Mouse (Mus musculus) CD8-positive naive resting alpha-beta T cell, adult 2 months (primary cell): Measurements from ENCODE around the gene Cc2d1a.

Experiments
- DNase-seq, 2 experiments: peaks; one replicate each; pipeline ENCODE4 v3.0.0; 2022; ENCODE audit warnings: low read depth in 2 of 2, low spot score in 2 of 2

The Cc2d1a gene

GRCm38 (mm10) chr8:84147769-84148530 is at the start of gene Cc2d1a, which contains the start of gene 4930432K21Rik:
TSS of gene Cc2d1a (minus strand) at chr8:84147936.
TSS of gene 4930432K21Rik (plus strand) at chr8:84148025.
- peak; percentile 88 to 92 for DNase-seq

GRCm38 (mm10) chr8:84197141-84197921 is 49.6 kb upstream of the Cc2d1a start:
- DNase-seq = peak; percentile 73 to 87

GRCm38 (mm10) chr8:84194224-84194743 is 46.5 kb upstream of the Cc2d1a start:
- DNase-seq = no peak

- no peak for DNase-seq
Measured at GRCm38 (mm10) chr8:84193566-84193965, 45.8 kb upstream of the Cc2d1a start.

- no peak for DNase-seq
Measured at GRCm38 (mm10) chr8:84193161-84193560, 45.4 kb upstream of the Cc2d1a start.

- peak in 1 of 2 experiments; percentile 41 for DNase-seq
Measured at GRCm38 (mm10) chr8:84192555-84192954, 44.8 kb upstream of the Cc2d1a start.

- DNase-seq = no peak
Measured at GRCm38 (mm10) chr8:84192023-84192422, 44.3 kb upstream of the Cc2d1a start.

GRCm38 (mm10) chr8:84190191-84190867 is 42.6 kb upstream of the Cc2d1a start:
- DNase-seq = peak in 1 of 2 experiments; percentile 28

GRCm38 (mm10) chr8:84189603-84190002 is 41.9 kb upstream of the Cc2d1a start:
- DNase-seq = no peak

GRCm38 (mm10) chr8:84188671-84189070 is 40.9 kb upstream of the Cc2d1a start:
- DNase-seq = no peak

GRCm38 (mm10) chr8:84187065-84187755 is 39.5 kb upstream of the Cc2d1a start:
- DNase-seq = peak; percentile 79 to 84

- DNase-seq = peak; percentile 72 to 82
Measured at GRCm38 (mm10) chr8:84186547-84186946, 38.8 kb upstream of the Cc2d1a start.

- no peak for DNase-seq
Measured at GRCm38 (mm10) chr8:84185117-84185516, 37.4 kb upstream of the Cc2d1a start, which contains the start of gene Nanos3. TSS of gene Nanos3 (minus strand) at chr8:84185217.

- DNase-seq = no peak
Measured at GRCm38 (mm10) chr8:84184085-84185043, 36.6 kb upstream of the Cc2d1a start.

- no peak for DNase-seq
Measured at GRCm38 (mm10) chr8:84183261-84184084, 35.7 kb upstream of the Cc2d1a start.

- no peak for DNase-seq
Measured at GRCm38 (mm10) chr8:84182833-84183232, 35.1 kb upstream of the Cc2d1a start.

GRCm38 (mm10) chr8:84180530-84181190 is 32.9 kb upstream of the Cc2d1a start:
- peak in 1 of 2 experiments; percentile 32 for DNase-seq

GRCm38 (mm10) chr8:84179946-84180345 is 32.2 kb upstream of the Cc2d1a start:
- DNase-seq = no peak
